Mouse (Mus musculus): ENCODE measurements around the gene Sall4. TPM values are rescaled to one million over a fixed set of nuclear protein-coding genes. Genes with fewer than 3 reads are reported as not detected.
A peak's percentile ranks its signal among the peaks of the same experiment; 100 is the strongest.

Sall4 gene
- polyA plus RNA-seq, 1 experiment from 2014 or later, result 0.82 TPM

DNA sequence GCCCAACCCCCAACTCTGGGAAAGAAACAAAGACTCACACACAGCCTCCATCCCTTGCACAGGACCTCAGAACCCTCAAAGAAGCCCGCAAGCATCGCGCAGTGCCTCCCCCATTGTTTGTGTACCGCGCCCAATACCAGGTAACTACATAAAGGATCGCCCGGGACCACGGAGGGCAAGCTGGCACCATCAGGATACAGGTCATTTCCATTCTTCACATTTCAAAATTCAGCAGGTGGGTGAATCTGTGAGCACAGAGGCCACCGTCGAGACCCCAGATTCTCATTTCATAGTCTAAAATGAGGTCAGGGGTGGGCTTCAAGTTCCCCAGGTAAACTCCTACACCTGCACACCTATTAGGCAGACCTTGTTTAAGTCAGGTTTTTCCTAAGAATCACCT lies 27.2 kb downstream of the Sall4 start:
- H3K27ac ChIP-seq (ENCODE audit: low read depth, low read length), result no peak overlapping the region; the same call in 1 of the 2 replicates
- peaks cover 6% of the 10 kb centered on the region; the same call in 1 of the 2 replicates for H3K4me1 ChIP-seq (ENCODE audit: control insufficient read depth, insufficient read depth, low read length)
- WGBS, result 88% methylated on average over 10 of the region's 10 CpGs
- H3K9ac ChIP-seq (replicated peaks; ENCODE audit: low read depth, low read length), result peak overlapping the region; percentile 99; the same call in 1 of the 2 replicates
- ATAC-seq (ENCODE audit: low read depth), result no peak
- H3K4me2 ChIP-seq (ENCODE audit: low read depth, low read length), result peak overlapping the region; percentile 45
- no peaks in the 10 kb centered on the region for H3K36me3 ChIP-seq (ENCODE audit: control insufficient read depth, insufficient read depth, low read length)
- peak overlapping the region; percentile 93 for H3K4me3 ChIP-seq (ENCODE audit: low read depth, low read length)
- H3K9me3 ChIP-seq (ENCODE audit: control insufficient read depth, low read length), result no peaks in the 10 kb centered on the region
- H3K27me3 ChIP-seq (ENCODE audit: control insufficient read depth, insufficient read depth, low read length), result no peaks in the 10 kb centered on the region

DNA sequence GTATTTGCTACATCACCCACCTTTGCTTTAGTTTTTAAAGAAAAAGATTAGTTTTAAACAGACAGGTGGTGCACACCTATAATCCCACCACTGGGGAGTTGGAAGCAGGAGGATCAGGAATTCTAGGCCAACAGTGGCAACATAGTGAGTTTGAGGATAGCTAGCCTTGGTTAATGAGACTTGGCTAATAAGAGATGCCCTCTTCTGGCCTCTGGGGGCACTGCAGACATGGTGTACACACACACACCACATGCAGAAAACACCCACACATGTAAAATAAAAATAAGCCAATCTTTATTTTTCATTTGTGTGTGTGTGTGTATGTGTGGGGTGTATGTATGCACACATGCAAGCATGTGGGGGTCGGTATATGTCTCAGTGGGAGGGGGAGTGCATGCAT lies 28.9 kb downstream of the Sall4 start:
- no peaks in the 10 kb centered on the region for H3K27me3 ChIP-seq (ENCODE audit: control insufficient read depth, insufficient read depth, low read length)
- H3K4me1 ChIP-seq (ENCODE audit: control insufficient read depth, insufficient read depth, low read length), result peaks cover 6% of the 10 kb centered on the region; the same call in 1 of the 2 replicates
- H3K36me3 ChIP-seq (ENCODE audit: control insufficient read depth, insufficient read depth, low read length), result no peaks in the 10 kb centered on the region
- H3K9me3 ChIP-seq (ENCODE audit: control insufficient read depth, low read length), result no peaks in the 10 kb centered on the region
- H3K9ac ChIP-seq (replicated peaks; ENCODE audit: low read depth, low read length), result no peak overlapping the region
- WGBS, result 97% methylated on average over 1 of the region's 1 CpGs
- ATAC-seq (ENCODE audit: low read depth), result no peak
- no peak overlapping the region for H3K4me3 ChIP-seq (ENCODE audit: low read depth, low read length)
- H3K4me2 ChIP-seq (ENCODE audit: low read depth, low read length), result no peak overlapping the region
- H3K27ac ChIP-seq (ENCODE audit: low read depth, low read length), result no peak overlapping the region

DNA sequence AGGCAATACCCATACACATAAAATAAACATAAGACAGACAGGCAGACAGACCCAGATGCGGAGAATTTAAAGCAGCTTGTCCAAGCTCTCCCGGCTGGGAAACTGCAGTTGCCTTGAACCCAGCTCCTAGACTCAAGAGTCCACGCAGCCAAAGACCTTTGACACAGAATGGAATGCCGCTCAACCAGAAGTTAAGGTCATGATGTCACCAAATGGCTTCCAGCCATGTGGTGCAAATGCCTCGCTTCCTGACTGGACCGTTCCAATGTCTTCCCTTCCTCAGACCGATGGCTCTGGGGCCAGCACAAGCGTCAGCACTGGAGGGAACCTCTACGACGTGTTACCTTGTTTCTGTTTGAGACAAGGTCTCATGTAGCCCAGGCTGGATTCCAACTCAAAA lies 29.9 kb downstream of the Sall4 start:
- H3K27me3 ChIP-seq (ENCODE audit: control insufficient read depth, insufficient read depth, low read length), result no peaks in the 10 kb centered on the region
- 89% methylated on average over 10 of the region's 10 CpGs for whole genome bisulfite sequencing
- ATAC-seq (ENCODE audit: low read depth), result no peak
- no peak overlapping the region for H3K4me2 ChIP-seq (ENCODE audit: low read depth, low read length)
- H3K4me1 ChIP-seq (ENCODE audit: control insufficient read depth, insufficient read depth, low read length), result peaks cover 6% of the 10 kb centered on the region; the same call in 1 of the 2 replicates
- H3K9ac ChIP-seq (replicated peaks; ENCODE audit: low read depth, low read length), result no peak overlapping the region
- H3K36me3 ChIP-seq (ENCODE audit: control insufficient read depth, insufficient read depth, low read length), result no peaks in the 10 kb centered on the region
- no peak overlapping the region for H3K27ac ChIP-seq (ENCODE audit: low read depth, low read length)
- no peak overlapping the region for H3K4me3 ChIP-seq (ENCODE audit: low read depth, low read length)
- no peaks in the 10 kb centered on the region for H3K9me3 ChIP-seq (ENCODE audit: control insufficient read depth, low read length)

DNA sequence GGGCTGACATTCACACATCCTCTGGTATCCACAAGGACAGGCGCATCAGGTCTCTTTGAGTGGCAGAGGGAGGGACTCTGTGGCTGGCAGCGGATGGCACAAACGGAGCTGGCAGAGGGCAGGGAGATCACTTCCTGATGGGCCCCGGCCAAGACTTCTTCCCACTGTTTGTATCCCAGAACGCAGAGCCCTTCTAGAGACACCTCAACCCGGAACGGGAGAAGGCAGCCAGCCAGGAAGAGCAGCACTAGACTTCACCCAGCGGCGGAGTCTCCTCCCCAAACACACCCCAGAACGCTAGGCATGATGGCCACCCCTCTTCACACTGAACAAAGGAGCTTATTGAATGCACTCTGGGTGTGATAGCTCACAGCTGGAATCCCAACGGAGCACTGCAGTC lies 33.7 kb downstream of the Sall4 start:
- no peak overlapping the region for H3K4me2 ChIP-seq (ENCODE audit: low read depth, low read length)
- H3K9ac ChIP-seq (replicated peaks; ENCODE audit: low read depth, low read length), result no peak overlapping the region
- peaks cover 17% of the 10 kb centered on the region; the same call in 1 of the 2 replicates for H3K4me1 ChIP-seq (ENCODE audit: control insufficient read depth, insufficient read depth, low read length)
- WGBS, result 50% methylated on average over 11 of the region's 11 CpGs
- H3K4me3 ChIP-seq (ENCODE audit: low read depth, low read length), result no peak overlapping the region
- no peaks in the 10 kb centered on the region for H3K27me3 ChIP-seq (ENCODE audit: control insufficient read depth, insufficient read depth, low read length)
- H3K36me3 ChIP-seq (ENCODE audit: control insufficient read depth, insufficient read depth, low read length), result no peaks in the 10 kb centered on the region
- no peaks in the 10 kb centered on the region for H3K9me3 ChIP-seq (ENCODE audit: control insufficient read depth, low read length)
- no peak for ATAC-seq (ENCODE audit: low read depth)
- no peak overlapping the region for H3K27ac ChIP-seq (ENCODE audit: low read depth, low read length)

DNA sequence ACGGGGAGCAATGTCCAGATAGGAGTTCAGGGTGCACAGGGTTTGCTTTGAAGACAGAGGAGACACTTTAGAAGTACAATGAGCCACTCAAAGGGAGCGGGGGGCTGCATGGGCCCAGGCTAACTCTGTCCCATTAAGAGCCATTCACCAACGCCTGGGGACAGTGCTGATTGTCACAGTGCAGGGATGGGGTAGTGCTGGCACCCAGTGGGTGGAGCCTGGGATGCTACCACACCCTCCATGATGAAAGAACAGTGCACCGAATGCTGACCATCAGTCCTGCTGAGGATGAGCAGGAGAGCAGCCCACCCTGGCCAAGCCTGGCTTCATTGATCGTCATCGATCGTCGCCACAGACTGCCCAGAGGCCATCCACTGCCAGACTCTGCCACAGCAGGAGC lies 36.5 kb downstream of the Sall4 start:
- H3K9me3 ChIP-seq (ENCODE audit: control insufficient read depth, low read length), result no peaks in the 10 kb centered on the region
- no peaks in the 10 kb centered on the region for H3K27me3 ChIP-seq (ENCODE audit: control insufficient read depth, insufficient read depth, low read length)
- H3K4me3 ChIP-seq (ENCODE audit: low read depth, low read length), result no peak overlapping the region
- WGBS, result 62% methylated on average over 8 of the region's 8 CpGs
- H3K9ac ChIP-seq (replicated peaks; ENCODE audit: low read depth, low read length), result no peak overlapping the region
- H3K4me1 ChIP-seq (ENCODE audit: control insufficient read depth, insufficient read depth, low read length), result peaks cover 17% of the 10 kb centered on the region; the same call in 1 of the 2 replicates
- no peak overlapping the region for H3K27ac ChIP-seq (ENCODE audit: low read depth, low read length)
- no peak for ATAC-seq (ENCODE audit: low read depth)
- no peaks in the 10 kb centered on the region for H3K36me3 ChIP-seq (ENCODE audit: control insufficient read depth, insufficient read depth, low read length)
- H3K4me2 ChIP-seq (ENCODE audit: low read depth, low read length), result no peak overlapping the region

DNA sequence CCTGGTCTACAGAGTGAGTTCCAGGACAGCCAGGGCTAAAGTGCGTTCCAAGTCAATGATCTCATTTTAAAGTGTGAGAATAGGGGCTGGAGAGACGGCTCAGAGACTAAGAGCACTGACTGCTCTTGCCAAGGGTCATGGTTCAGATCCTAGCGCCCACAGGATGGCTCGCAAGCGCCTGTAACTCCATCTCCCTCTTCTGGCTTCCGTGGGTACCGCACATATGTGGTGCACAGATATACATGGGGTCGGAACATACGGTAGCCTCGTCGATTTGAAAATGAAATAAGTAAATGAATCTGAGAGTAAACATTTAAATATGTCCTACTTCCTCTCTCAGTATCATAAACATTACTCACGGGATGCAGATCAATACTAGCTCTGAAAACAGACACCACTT lies 38.0 kb downstream of the Sall4 start:
- no peak overlapping the region for H3K4me3 ChIP-seq (ENCODE audit: low read depth, low read length)
- no peaks in the 10 kb centered on the region for H3K9me3 ChIP-seq (ENCODE audit: control insufficient read depth, low read length)
- peaks cover 21% of the 10 kb centered on the region; the same call in 1 of the 2 replicates for H3K4me1 ChIP-seq (ENCODE audit: control insufficient read depth, insufficient read depth, low read length)
- H3K36me3 ChIP-seq (ENCODE audit: control insufficient read depth, insufficient read depth, low read length), result no peaks in the 10 kb centered on the region
- no peak for ATAC-seq (ENCODE audit: low read depth)
- no peak overlapping the region for H3K27ac ChIP-seq (ENCODE audit: low read depth, low read length)
- no peak overlapping the region for H3K9ac ChIP-seq (replicated peaks; ENCODE audit: low read depth, low read length)
- H3K27me3 ChIP-seq (ENCODE audit: control insufficient read depth, insufficient read depth, low read length), result no peaks in the 10 kb centered on the region
- 82% methylated on average over 12 of the region's 12 CpGs for WGBS
- H3K4me2 ChIP-seq (ENCODE audit: low read depth, low read length), result no peak overlapping the region

DNA sequence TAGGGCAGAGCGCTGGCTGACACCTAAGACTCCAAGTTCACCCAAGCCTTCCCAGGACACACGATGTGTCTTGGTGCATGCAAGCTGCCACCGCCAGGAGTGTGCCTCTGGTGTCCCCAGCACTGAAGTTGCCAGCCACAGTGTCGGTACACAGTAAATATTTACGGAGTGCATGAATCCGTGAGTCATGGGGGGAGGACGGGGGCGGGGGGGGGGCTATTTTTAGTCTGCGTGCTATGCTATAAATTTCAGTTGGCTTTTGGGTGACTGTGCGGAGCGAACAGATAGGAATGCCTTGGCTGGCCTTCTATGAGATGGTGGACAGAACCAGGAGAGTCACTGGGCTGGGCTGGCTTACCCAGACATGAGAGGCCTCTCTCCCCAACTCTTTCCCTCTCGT lies 39.7 kb downstream of the Sall4 start:
- ATAC-seq (ENCODE audit: low read depth), result no peak
- no peak overlapping the region for H3K4me2 ChIP-seq (ENCODE audit: low read depth, low read length)
- no peak overlapping the region for H3K27ac ChIP-seq (ENCODE audit: low read depth, low read length)
- 79% methylated on average over 12 of the region's 12 CpGs for WGBS
- no peaks in the 10 kb centered on the region for H3K36me3 ChIP-seq (ENCODE audit: control insufficient read depth, insufficient read depth, low read length)
- H3K9ac ChIP-seq (replicated peaks; ENCODE audit: low read depth, low read length), result no peak overlapping the region
- peaks cover 21% of the 10 kb centered on the region; the same call in 1 of the 2 replicates for H3K4me1 ChIP-seq (ENCODE audit: control insufficient read depth, insufficient read depth, low read length)
- H3K4me3 ChIP-seq (ENCODE audit: low read depth, low read length), result no peak overlapping the region
- no peaks in the 10 kb centered on the region for H3K27me3 ChIP-seq (ENCODE audit: control insufficient read depth, insufficient read depth, low read length)
- no peaks in the 10 kb centered on the region for H3K9me3 ChIP-seq (ENCODE audit: control insufficient read depth, low read length)

DNA sequence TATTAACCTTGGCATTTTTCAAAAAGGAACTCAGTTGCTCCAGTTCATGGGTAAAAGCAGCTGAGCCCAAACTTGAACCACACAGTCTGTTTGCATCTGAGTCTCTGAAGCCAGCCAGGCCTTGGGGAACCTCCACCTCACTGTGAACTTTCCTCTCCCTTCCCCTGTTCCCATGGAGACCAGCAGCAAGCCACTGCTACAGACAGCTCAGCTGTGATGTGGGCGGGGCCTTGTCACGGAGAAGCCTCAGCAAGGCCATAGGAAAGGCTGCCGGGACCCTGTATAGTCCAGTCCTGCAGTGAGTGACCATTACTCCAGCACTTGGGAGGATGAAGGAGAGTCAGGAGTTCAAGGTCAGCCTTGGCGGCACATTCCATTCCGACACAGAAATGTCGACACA lies 41.7 kb downstream of the Sall4 start:
- Histone ChIP-seq H3K9ac (replicated peaks; ENCODE audit: low read depth, low read length) (no peak overlapping the region), H3K4me3 (ENCODE audit: low read depth, low read length) (no peak overlapping the region), H3K4me1 (ENCODE audit: control insufficient read depth, insufficient read depth, low read length) (peaks cover 13% of the 10 kb centered on the region; the same call in 1 of the 2 replicates), H3K9me3 (ENCODE audit: control insufficient read depth, low read length) (no peaks in the 10 kb centered on the region), H3K27me3 (ENCODE audit: control insufficient read depth, insufficient read depth, low read length) (no peaks in the 10 kb centered on the region), H3K36me3 (ENCODE audit: control insufficient read depth, insufficient read depth, low read length) (no peaks in the 10 kb centered on the region), H3K27ac (ENCODE audit: low read depth, low read length) (no peak overlapping the region), H3K4me2 (ENCODE audit: low read depth, low read length) (no peak overlapping the region)
- ATAC-seq (ENCODE audit: low read depth), result peak; percentile 79; the same call in 1 of the 2 replicates
- WGBS, result 43% methylated on average over 6 of the region's 6 CpGs

DNA sequence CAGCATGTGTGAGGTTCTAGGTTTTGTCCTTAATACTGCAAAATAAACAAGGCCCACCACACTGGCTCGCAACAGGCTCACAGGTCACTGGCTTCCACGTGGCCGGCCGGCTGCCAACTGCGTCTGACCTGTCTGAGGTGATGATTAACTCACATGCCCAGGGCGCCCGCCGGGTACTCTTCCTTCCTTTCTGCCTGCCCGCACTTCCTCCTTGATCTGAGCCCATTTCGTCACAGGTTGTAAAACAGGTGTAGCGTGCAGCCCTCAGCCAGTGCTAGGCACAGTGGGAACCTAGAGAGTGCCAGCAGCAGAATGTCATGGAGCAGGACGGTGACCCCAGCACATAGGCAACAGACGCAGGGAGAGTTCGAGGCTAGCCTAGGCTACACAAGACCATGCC lies 46.4 kb downstream of the Sall4 start:
- Histone ChIP-seq H3K4me1 (ENCODE audit: control insufficient read depth, insufficient read depth, low read length) (0 out of 2 replicates have a peak, but pooled peaks cover 4% of the 10 kb centered on the region), H3K9me3 (ENCODE audit: control insufficient read depth, low read length) (no peaks in the 10 kb centered on the region), H3K4me3 (ENCODE audit: low read depth, low read length) (no peak overlapping the region), H3K27me3 (ENCODE audit: control insufficient read depth, insufficient read depth, low read length) (no peaks in the 10 kb centered on the region), H3K9ac (replicated peaks; ENCODE audit: low read depth, low read length) (no peak overlapping the region), H3K36me3 (ENCODE audit: control insufficient read depth, insufficient read depth, low read length) (no peaks in the 10 kb centered on the region), H3K27ac (ENCODE audit: low read depth, low read length) (no peak overlapping the region), H3K4me2 (ENCODE audit: low read depth, low read length) (no peak overlapping the region)
- ATAC-seq (ENCODE audit: low read depth), result no peak
- WGBS, result 76% methylated on average over 14 of the region's 14 CpGs
